Mouse (Mus musculus) E14TG2a.4 (cell line): ENCODE measurements around the gene Ugt1a9.

Experiments
- CTCF ChIP-seq: conservative IDR thresholded peaks from 2 replicates; pipeline ENCODE4 v1.5.1; 2014; ENCODE audit warnings: low read length
- NANOG ChIP-seq: IDR thresholded peaks from 2 replicates; pipeline ENCODE4 v1.6.1; 2014; ENCODE audit warnings: borderline replicate concordance, low read length, mixed read lengths

DNA sequence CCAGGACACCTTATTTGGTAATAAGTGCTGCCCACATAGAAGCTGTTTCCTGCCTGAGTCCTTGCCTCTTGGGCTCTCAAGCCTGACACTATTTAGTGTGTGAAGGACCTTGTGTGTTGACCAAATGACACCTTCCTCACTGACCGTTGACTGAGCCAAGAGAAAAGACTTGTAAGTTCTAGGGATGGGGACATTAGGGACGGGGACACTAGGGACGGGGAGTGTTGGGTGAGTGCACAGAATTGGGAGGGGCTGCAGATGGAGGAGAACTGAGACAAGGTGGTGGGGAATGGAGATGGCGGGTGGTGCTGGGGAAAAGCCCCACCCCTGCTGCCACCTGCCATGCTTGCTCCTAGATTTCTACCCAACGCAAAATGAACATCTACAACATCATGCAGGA is 159.4 kb downstream of the Ugt1a9 start:
- TF ChIP-seq CTCF, result no peak
- no peak for TF ChIP-seq NANOG
